Mouse (Mus musculus) MEL (cell line): ENCODE measurements around the gene Adprhl1.

Experiments
- CTCF ChIP-seq, 3 experiments: IDR thresholded peaks in 2 of 3; conservative IDR thresholded peaks in 1 of 3; 2 replicates each; pipeline ENCODE4 v1.5.1; 2011 to 2012; ENCODE audit warnings: low read length in 3 of 3, low read depth in 2 of 3, mild to moderate bottlenecking in 2 of 3, improper control_type of control experiment in 1 of 3, inconsistent platforms in 1 of 3, mixed read lengths in 1 of 3, moderate library complexity in 1 of 3; ENCODE audit not compliant: control insufficient read depth in 1 of 3, insufficient read depth in 1 of 3, poor library complexity in 1 of 3, severe bottlenecking in 1 of 3
- E2F4 ChIP-seq: IDR thresholded peaks from 2 replicates; pipeline ENCODE4 v1.6.1; 2011; ENCODE audit warnings: low read depth, low read length, improper control_type of control experiment, borderline replicate concordance
- ELF1 ChIP-seq: IDR thresholded peaks from 2 replicates; pipeline ENCODE4 v1.6.1; 2014; ENCODE audit warnings: low read depth, mild to moderate bottlenecking, inconsistent platforms, low read length, improper control_type of control experiment, moderate library complexity
- EP300 ChIP-seq, 2 experiments: IDR thresholded peaks; 2 replicates each; pipeline ENCODE4 v1.6.1; 2011; ENCODE audit warnings: improper control_type of control experiment in 2 of 2, low read length in 2 of 2, low read depth in 1 of 2, mild to moderate bottlenecking in 1 of 2
- NRF1 ChIP-seq: IDR thresholded peaks from 2 replicates; pipeline ENCODE4 v1.6.1; 2014; ENCODE audit warnings: low read depth, mild to moderate bottlenecking, inconsistent platforms, low read length, improper control_type of control experiment, moderate library complexity; ENCODE audit not compliant: poor library complexity, insufficient read depth, severe bottlenecking
- POLR2AphosphoS5 ChIP-seq: IDR thresholded peaks from 2 replicates; pipeline ENCODE4 v1.6.1; 2012; ENCODE audit warnings: low read depth, borderline replicate concordance, mild to moderate bottlenecking, inconsistent platforms, low read length, moderate library complexity, mixed read lengths

DNA sequence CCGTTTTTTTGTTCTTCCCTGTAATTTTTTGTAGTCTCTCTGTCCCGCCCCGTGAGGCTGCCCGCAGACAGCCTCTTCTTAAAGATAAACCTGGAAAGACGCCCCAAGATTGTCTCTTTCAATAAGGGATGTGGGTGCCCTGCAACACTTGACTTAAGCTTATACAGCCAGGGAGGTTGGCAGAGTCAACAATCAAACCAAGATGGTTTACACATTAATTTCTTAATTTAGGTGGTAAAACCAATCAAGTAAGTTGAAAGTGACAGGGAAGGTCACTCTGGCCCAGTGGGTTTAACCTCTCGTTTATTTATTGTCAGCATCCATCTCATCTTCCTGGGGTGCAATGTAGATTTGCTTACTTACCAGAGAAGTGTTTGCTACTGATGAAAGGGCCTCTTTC, 34.7 kb upstream of the Adprhl1 start:
- TF ChIP-seq E2F4 (no peak), EP300 (IDR thresholded peaks at IDR 0.05; ENCODE audit: low read depth in 1 of 2, low read length in 2 of 2) (no peak), CTCF (IDR thresholded peaks at IDR 0.05 in 2 of 3, conservative IDR thresholded peaks at IDR 0.05 in 1 of 3; ENCODE audit: control insufficient read depth in 1 of 3, insufficient read depth in 1 of 3, low read depth in 2 of 3, low read length in 3 of 3, poor library complexity in 1 of 3, severe bottlenecking in 1 of 3) (no peak), POLR2AphosphoS5 (no peak), ELF1 (no peak), NRF1 (no peak)
